Mouse (Mus musculus): ENCODE data around the gene Zfp286. TPM values are rescaled to one million over a fixed set of nuclear protein-coding genes. Genes with fewer than 3 reads are reported as not detected.

Zfp286 gene
- polyA plus RNA-seq, 1 experiment from 2014 or later, result 37.8 TPM

GRCm38 (mm10) chr11:62742261-62742957 is 46.9 kb downstream of the Zfp286 start:
- no peaks in the 10 kb centered on the region for H3K9me3 ChIP-seq
- H3K4me3 ChIP-seq, result no peak overlapping the region
- 30% methylated on average over 10 of the region's 10 CpGs for WGBS
- H3K9ac ChIP-seq, result no peak overlapping the region
- H3K36me3 ChIP-seq, result no peaks in the 10 kb centered on the region
- H3K4me1 ChIP-seq, result peaks cover 17% of the 10 kb centered on the region
- no peak for ATAC-seq (ENCODE audit: low FRiP score, low read depth)
- H3K4me2 ChIP-seq (replicated peaks), result peak overlapping the region; percentile 19; the same call in 1 of the 2 replicates
- H3K27ac ChIP-seq, result no peak overlapping the region
- H3K27me3 ChIP-seq, result peaks cover 17% of the 10 kb centered on the region

- Histone ChIP-seq H3K27ac (no peak overlapping the region), H3K4me1 (peaks cover 17% of the 10 kb centered on the region), H3K4me3 (no peak overlapping the region), H3K9ac (no peak overlapping the region), H3K36me3 (no peaks in the 10 kb centered on the region), H3K27me3 (peaks cover 9% of the 10 kb centered on the region; the same call in 1 of the 2 replicates), H3K9me3 (no peaks in the 10 kb centered on the region), H3K4me2 (replicated peaks) (no peak overlapping the region)
- WGBS, result 80% methylated on average over 2 of the region's 2 CpGs
- no peak for ATAC-seq (ENCODE audit: low FRiP score, low read depth)
These were observed 48.1 kb downstream of the Zfp286 start for GRCm38 (mm10) chr11:62741186-62741585.

GRCm38 (mm10) chr11:62732665-62733064 is 56.6 kb downstream of the Zfp286 start:
- Histone ChIP-seq H3K27ac (no peak overlapping the region), H3K27me3 (no peaks in the 10 kb centered on the region; the same call in 1 of the 2 replicates), H3K4me3 (no peak overlapping the region), H3K4me2 (replicated peaks) (no peak overlapping the region), H3K9ac (no peak overlapping the region), H3K9me3 (no peaks in the 10 kb centered on the region), H3K4me1 (peaks cover 14% of the 10 kb centered on the region), H3K36me3 (peaks cover 15% of the 10 kb centered on the region)
- 85% methylated on average over 3 of the region's 3 CpGs for WGBS
- ATAC-seq (ENCODE audit: low FRiP score, low read depth), result no peak

- Histone ChIP-seq H3K4me1 (peaks cover 14% of the 10 kb centered on the region), H3K9ac (no peak overlapping the region), H3K27ac (no peak overlapping the region), H3K4me2 (replicated peaks) (peak overlapping the region; percentile 78), H3K27me3 (no peaks in the 10 kb centered on the region; the same call in 1 of the 2 replicates), H3K36me3 (peaks cover 21% of the 10 kb centered on the region), H3K4me3 (peak overlapping the region; percentile 81), H3K9me3 (no peaks in the 10 kb centered on the region)
- WGBS, result 14% methylated on average over 5 of the region's 5 CpGs
- ATAC-seq (ENCODE audit: low FRiP score, low read depth), result peak; percentile 10; the same call in 1 of the 2 replicates
These were observed 57.3 kb downstream of the Zfp286 start for GRCm38 (mm10) chr11:62732022-62732387.

DNA sequence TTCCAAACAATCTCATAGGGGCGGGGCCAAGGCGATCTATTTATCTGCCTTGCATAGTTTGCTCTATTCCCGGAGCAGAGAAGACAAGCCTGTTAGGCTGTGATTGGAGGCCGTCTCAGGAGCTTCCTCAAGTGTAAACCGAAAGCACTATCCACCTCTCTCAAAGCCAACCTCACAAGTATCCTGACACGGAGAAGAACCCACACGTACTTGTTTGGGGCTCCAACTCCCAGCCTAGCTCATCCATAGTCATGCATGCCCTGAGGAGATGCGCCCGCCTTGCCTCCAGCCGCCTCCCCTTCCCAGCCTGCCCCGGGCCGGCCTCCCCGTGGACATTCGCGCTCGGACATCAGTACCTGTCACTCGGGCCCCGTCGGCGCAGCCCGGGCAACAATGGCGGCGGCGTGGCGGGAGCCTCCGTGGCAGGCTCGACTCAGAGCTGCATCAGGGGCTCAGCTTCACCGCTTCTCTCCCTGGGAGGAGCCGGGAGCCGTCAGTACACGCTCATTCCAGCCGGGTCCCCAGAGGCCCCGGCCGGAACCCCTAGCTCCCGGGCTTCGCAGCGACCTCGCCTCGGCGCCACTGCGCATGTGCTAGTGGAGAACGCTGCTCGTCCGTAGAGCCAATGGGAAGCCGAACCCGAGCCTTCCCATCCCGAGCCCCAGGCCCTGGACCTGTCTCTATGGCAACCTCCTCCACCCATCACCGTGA is 57.8 kb downstream of the Zfp286 start, which contains the start of gene Zfp287:
Gene Zfp287, minus strand, starts transcription at position 595 of the 711 bp plus-strand sequence.
- Histone ChIP-seq H3K36me3 (peaks cover 21% of the 10 kb centered on the region), H3K4me3 (peak within 1 kb of the TSS; percentile 81)
- WGBS, result under 1% methylated on average over 48 of the region's 48 CpGs

GRCm38 (mm10) chr11:62728276-62728675 is 61.0 kb downstream of the Zfp286 start:
- no peak overlapping the region for H3K4me2 ChIP-seq (replicated peaks)
- H3K9ac ChIP-seq, result no peak overlapping the region
- H3K4me1 ChIP-seq, result peaks cover 14% of the 10 kb centered on the region
- no peaks in the 10 kb centered on the region for H3K27me3 ChIP-seq
- no peak overlapping the region for H3K4me3 ChIP-seq
- peaks cover 52% of the 10 kb centered on the region for H3K36me3 ChIP-seq
- ATAC-seq (ENCODE audit: low FRiP score, low read depth), result no peak
- 91% methylated on average over 8 of the region's 8 CpGs for WGBS
- no peaks in the 10 kb centered on the region for H3K9me3 ChIP-seq
- H3K27ac ChIP-seq, result no peak overlapping the region

More for the DNA sequence above, 57.8 kb downstream of the Zfp286 start, which contains the start of gene Zfp287:
- ATAC-seq (ENCODE audit: low FRiP score, low read depth), result peak; percentile 98
- Histone ChIP-seq H3K4me2 (replicated peaks) (peak within 1 kb of the TSS; percentile 78), H3K27me3 (no peaks in the 10 kb centered on the region; the same call in 1 of the 2 replicates), H3K27ac (peak within 1 kb of the TSS; percentile 61; the same call in 1 of the 2 replicates), H3K9ac (peak within 1 kb of the TSS; percentile 85), H3K4me1 (peaks cover 14% of the 10 kb centered on the region), H3K9me3 (no peaks in the 10 kb centered on the region)

DNA sequence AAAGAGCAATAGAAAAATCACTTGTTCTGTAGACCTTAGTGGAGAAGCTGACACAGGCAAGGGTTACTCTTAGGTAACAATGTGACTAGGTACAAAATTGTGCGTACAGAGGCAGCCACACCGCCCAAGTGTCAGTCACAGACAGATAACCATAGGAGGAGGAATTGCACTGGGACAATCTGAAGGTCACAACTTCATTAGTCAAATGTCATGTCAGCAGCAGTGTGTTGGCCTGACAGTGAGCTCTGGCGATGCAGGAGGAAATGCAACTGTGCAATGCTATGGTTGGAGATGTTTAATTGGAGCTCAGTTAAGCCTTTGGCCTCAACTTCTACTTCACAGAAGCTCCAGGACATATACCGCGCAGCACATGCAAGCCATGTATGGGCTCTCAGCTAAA is 78.6 kb downstream of the Zfp286 start:
- H3K4me1 ChIP-seq, result 0 out of 2 replicates have a peak, but pooled peaks cover 3% of the 10 kb centered on the region
- peaks cover 51% of the 10 kb centered on the region for H3K36me3 ChIP-seq
- H3K27ac ChIP-seq, result no peak overlapping the region
- no peak overlapping the region for H3K9ac ChIP-seq
- no peaks in the 10 kb centered on the region for H3K27me3 ChIP-seq
- H3K9me3 ChIP-seq, result no peaks in the 10 kb centered on the region
- WGBS, result 92% methylated on average over 5 of the region's 5 CpGs
- H3K4me3 ChIP-seq, result no peak overlapping the region
- no peak for ATAC-seq (ENCODE audit: low FRiP score, low read depth)
- H3K4me2 ChIP-seq (replicated peaks), result no peak overlapping the region

DNA sequence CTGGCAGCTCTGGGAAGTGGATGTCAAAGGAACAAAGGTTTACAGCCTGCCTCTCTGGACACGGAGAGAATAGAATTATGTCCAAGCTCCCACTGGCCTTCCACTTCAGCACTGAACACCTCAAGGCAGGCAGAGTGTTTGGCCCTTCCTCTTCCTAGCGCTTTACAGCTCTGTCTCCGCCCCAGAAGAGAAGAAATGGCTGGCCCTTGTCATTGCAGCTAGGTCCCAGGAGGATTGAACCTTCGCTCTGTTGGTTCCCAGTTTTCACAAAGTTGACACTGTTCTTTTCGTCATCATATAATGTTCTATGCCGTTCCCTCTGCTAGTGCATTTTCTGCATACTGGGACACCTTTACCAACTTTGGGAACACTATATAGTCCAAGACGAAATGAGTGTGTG is 81.0 kb downstream of the Zfp286 start:
- WGBS, result 63% methylated on average over 7 of the region's 7 CpGs
- no peak overlapping the region for H3K4me3 ChIP-seq
- no peak overlapping the region for H3K4me2 ChIP-seq (replicated peaks)
- no peak overlapping the region for H3K9ac ChIP-seq
- H3K4me1 ChIP-seq, result 0 out of 2 replicates have a peak, but pooled peaks cover 3% of the 10 kb centered on the region
- H3K27me3 ChIP-seq, result no peaks in the 10 kb centered on the region
- no peak overlapping the region for H3K27ac ChIP-seq
- H3K36me3 ChIP-seq, result peaks cover 32% of the 10 kb centered on the region
- no peaks in the 10 kb centered on the region for H3K9me3 ChIP-seq
- ATAC-seq (ENCODE audit: low FRiP score, low read depth), result no peak

DNA sequence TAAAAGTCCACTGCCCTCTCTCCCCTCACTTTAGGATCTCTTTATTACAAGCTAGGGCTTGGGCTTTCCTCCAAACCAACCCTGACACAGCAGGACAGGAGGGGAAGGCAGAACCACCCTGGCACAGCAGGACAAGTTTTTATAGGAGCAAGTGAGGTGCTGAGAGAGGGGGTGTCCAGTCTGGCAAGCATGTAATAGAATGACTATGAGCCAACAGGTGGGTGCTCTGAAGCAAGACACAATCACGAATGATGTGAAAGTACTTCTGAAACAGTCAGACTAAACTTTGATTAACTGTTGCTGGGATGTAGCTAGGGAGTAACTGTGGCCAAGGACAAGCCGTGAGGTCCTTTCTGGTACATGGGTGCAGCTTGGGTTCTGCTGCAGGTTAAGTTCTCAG is 83.1 kb downstream of the Zfp286 start:
- H3K27me3 ChIP-seq, result no peaks in the 10 kb centered on the region
- no peaks in the 10 kb centered on the region for H3K9me3 ChIP-seq
- H3K36me3 ChIP-seq, result peaks cover 14% of the 10 kb centered on the region
- H3K4me2 ChIP-seq (replicated peaks), result no peak overlapping the region
- 0 out of 2 replicates have a peak, but pooled peaks cover 3% of the 10 kb centered on the region for H3K4me1 ChIP-seq
- WGBS, result 83% methylated on average over 2 of the region's 2 CpGs
- ATAC-seq (ENCODE audit: low FRiP score, low read depth), result no peak
- H3K9ac ChIP-seq, result no peak overlapping the region
- no peak overlapping the region for H3K4me3 ChIP-seq
- no peak overlapping the region for H3K27ac ChIP-seq

Other genes starting within 250 kb of the Zfp286 start
- gene Ubb, start 238.3 kb downstream of the Zfp286 start, polyA plus RNA-seq (2015; fragmentation: Nextera tagmentation; extraction: Ambion mirVana), result 3,843 and 3,876 TPM in 2 replicates
- 1.4 and 2.4 TPM in 2 replicates for gene Trpv2, start 215.0 kb downstream of the Zfp286 start, polyA plus RNA-seq (2015; fragmentation: Nextera tagmentation; extraction: Ambion mirVana)
- 14.9 and 15.5 TPM in 2 replicates for gene Lrrc75a, start 140.9 kb downstream of the Zfp286 start, polyA plus RNA-seq (2015; fragmentation: Nextera tagmentation; extraction: Ambion mirVana)
- 68.2 and 69.4 TPM in 2 replicates for gene Mmgt2, start 140.8 kb downstream of the Zfp286 start, polyA plus RNA-seq (2015; fragmentation: Nextera tagmentation; extraction: Ambion mirVana)
- gene Zfp287, start 57.6 kb downstream of the Zfp286 start, polyA plus RNA-seq (2015; fragmentation: Nextera tagmentation; extraction: Ambion mirVana), result 14.4 and 15.1 TPM in 2 replicates
- gene Gm10428, start 36.4 kb downstream of the Zfp286 start, polyA plus RNA-seq (2015; fragmentation: Nextera tagmentation; extraction: Ambion mirVana), result not detected in 2 replicates
- 17.0 and 17.7 TPM in 2 replicates for gene Trim16, start 30.8 kb upstream of the Zfp286 start, polyA plus RNA-seq (2015; fragmentation: Nextera tagmentation; extraction: Ambion mirVana)
- gene Fbxw10, start 57.6 kb upstream of the Zfp286 start, polyA plus RNA-seq (2015; fragmentation: Nextera tagmentation; extraction: Ambion mirVana), result 0.84 and 1.0 TPM in 2 replicates
- gene Tvp23b, start 90.0 kb upstream of the Zfp286 start, polyA plus RNA-seq (2015; fragmentation: Nextera tagmentation; extraction: Ambion mirVana), result 64.2 and 67.1 TPM in 2 replicates
- gene Cdrt4, start 161.7 kb upstream of the Zfp286 start, polyA plus RNA-seq (2015; fragmentation: Nextera tagmentation; extraction: Ambion mirVana), result 0.56 and 0.62 TPM in 2 replicates

Measured in limb, embryonic 13.5 days (tissue).